Mouse (Mus musculus) lung, adult 2 months (tissue): Measurements from ENCODE around the gene Grik1.

ENCODE experiments used
- CTCF ChIP-seq: fragments of 200-500 bp; IDR thresholded peaks from 2 replicates; pipeline ENCODE4 v1.5.1; 2011; ENCODE audit warnings: mild to moderate bottlenecking, low read length, control low read depth; ENCODE audit not compliant: insufficient read depth
- POLR2A ChIP-seq: fragments of 200-500 bp; IDR thresholded peaks from 2 replicates; pipeline ENCODE4 v1.6.1; 2011; ENCODE audit warnings: low read depth, mild to moderate bottlenecking, control low read depth, low read length, borderline replicate concordance; ENCODE audit errors: extremely low read depth

GRCm38 (mm10) chr16:87861722-87862121 is 428.3 kb downstream of the Grik1 start:
- no peak for TF ChIP-seq CTCF
- TF ChIP-seq POLR2A = no peak
